ENCODE assay signal across 22 mouse cellular contexts in the genomic region with DNA sequence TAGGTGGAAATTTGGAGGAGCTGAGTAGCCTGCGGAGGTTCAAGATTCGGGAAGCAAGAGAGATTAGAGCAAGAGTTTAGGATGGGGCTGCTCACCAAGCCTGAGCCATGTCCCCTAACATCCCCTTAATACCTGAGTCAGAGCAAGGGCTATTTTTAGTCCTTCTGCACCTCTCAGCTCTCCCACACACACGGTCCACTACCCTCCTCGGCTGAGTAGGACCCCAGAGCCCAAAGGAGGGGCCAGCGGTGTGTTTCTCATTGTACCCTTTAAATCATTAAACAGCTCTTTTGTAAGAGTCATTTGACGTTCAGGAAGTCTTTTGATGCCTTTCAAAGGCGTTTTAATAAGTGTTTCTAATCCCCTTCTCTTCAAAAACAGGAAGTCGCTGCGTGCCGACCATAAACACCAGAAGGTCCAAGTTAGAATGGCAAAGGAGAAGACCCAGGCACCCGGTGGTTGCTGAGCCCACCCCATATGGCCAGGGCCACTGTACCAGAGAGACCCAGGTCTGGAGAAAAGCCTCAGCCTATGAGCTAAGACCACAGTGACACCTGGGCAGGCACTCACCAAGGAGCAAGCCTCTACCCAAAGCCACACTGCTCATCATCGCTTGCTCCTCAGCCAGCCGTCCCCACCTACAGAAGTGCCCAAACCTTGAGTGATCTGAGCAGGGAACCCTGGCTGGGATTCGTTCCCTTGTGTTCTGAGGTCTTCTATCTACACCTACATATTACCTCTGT. TPM values are rescaled to one million over a fixed set of nuclear protein-coding genes. Genes with fewer than 3 reads are reported as not detected.
"Had no signal": no experiment of that assay in that cellular context is flagged by ENCODE, and none has a peak within 500 bp of the region (broad histone marks: within the 10 kb centered on the region; RNA-seq: fewer than 3 reads in every experiment).

No protein-coding gene starts in this region.

- H3K4me3 ChIP-seq: limb, embryonic 12.5 days; limb, embryonic 15.5 days; midbrain, embryonic 12.5 days; midbrain, embryonic 15.5 days; neural tube, embryonic 12.5 days; neural tube, embryonic 15.5 days; stomach, embryonic 15.5 days had no signal

- H3K36me3 ChIP-seq: limb, embryonic 12.5 days; limb, embryonic 15.5 days; midbrain, embryonic 12.5 days; midbrain, embryonic 15.5 days; neural tube, embryonic 12.5 days; neural tube, embryonic 15.5 days; stomach, embryonic 15.5 days had no signal

- ATAC-seq: liver, postnatal 0 days; lung, postnatal 0 days; midbrain, embryonic 15.5 days had no signal

- H3K27me3 ChIP-seq: neural tube, embryonic 12.5 days; stomach, embryonic 15.5 days had no signal

- DNase-seq: kidney, adult 11 months; kidney, postnatal 14 days; layer of hippocampus, adult 9-11 months; liver, postnatal 0 days; lung, embryonic 14.5 days; right cerebral cortex, adult 18-20 months; right cerebral cortex, postnatal 25 days; spleen, adult 18-20 months; thymus, postnatal 25 days had no signal

- H3K4me1 ChIP-seq: midbrain, embryonic 15.5 days; neural tube, embryonic 12.5 days; neural tube, embryonic 15.5 days had no signal

- H3K27ac ChIP-seq: limb, embryonic 12.5 days; limb, embryonic 15.5 days; liver, embryonic 14.5 days; macrophage; midbrain, embryonic 12.5 days; midbrain, embryonic 15.5 days; neural tube, embryonic 12.5 days; neural tube, embryonic 15.5 days; stomach, embryonic 15.5 days had no signal

- H3K9ac ChIP-seq: limb, embryonic 15.5 days; liver, embryonic 14.5 days; liver, postnatal 0 days; lung, embryonic 14.5 days; midbrain, embryonic 12.5 days; midbrain, embryonic 15.5 days; neural tube, embryonic 12.5 days; neural tube, embryonic 15.5 days; stomach, embryonic 15.5 days had no signal

- H3K9me3 ChIP-seq: limb, embryonic 12.5 days; limb, embryonic 15.5 days; midbrain, embryonic 12.5 days; midbrain, embryonic 15.5 days; neural tube, embryonic 12.5 days; neural tube, embryonic 15.5 days; stomach, embryonic 15.5 days had no signal

- H3K4me2 ChIP-seq: limb, embryonic 12.5 days; limb, embryonic 15.5 days; liver, embryonic 11.5 days; lung, embryonic 14.5 days; midbrain, embryonic 12.5 days; midbrain, embryonic 15.5 days; neural tube, embryonic 12.5 days; neural tube, embryonic 15.5 days; stomach, embryonic 15.5 days had no signal

RNA-seq across cellular contexts. Expression of a gene that starts 22.2 kb away (rescaled TPM):
- total RNA-seq: megakaryocyte, adult 5-6 weeks had no signal
- polyA plus RNA-seq: liver, embryonic 11.5 days; macrophage; thymus, postnatal 0 days had no signal
